Mouse (Mus musculus) lung, postnatal 0 days (tissue): ENCODE results near the gene Med1. TPM values are rescaled to one million over a fixed set of nuclear protein-coding genes. Genes with fewer than 3 reads are reported as not detected.

Source experiments
- ATAC-seq: fragments of 200-750 bp; cut with Nextera tagmentation; 2 replicates; pipeline ENCODE4 v1.8.0; 2017; ENCODE audit warnings: moderate library complexity
- DNase-seq: peaks from one replicate; pipeline ENCODE4 v3.0.0-alpha.2; 2016; ENCODE audit warnings: low spot score
- H3K27ac ChIP-seq: fragments of 300-500 bp; sonication (generic); 2 replicates; pipeline ENCODE4 v1.5.1; 2014; ENCODE audit warnings: antibody characterized with exemption, mild to moderate bottlenecking, low read length, mixed read lengths
- H3K27me3 ChIP-seq: fragments of 300-500 bp; sonication (generic); replicated peaks from 2 replicates; pipeline ENCODE4 v1.6.1; 2014; ENCODE audit warnings: low read length, mixed read lengths; ENCODE audit not compliant: insufficient read depth
- H3K36me3 ChIP-seq: fragments of 300-500 bp; sonication (generic); 2 replicates; pipeline ENCODE4 v1.6.1; 2014; ENCODE audit warnings: low read length, mixed read lengths; ENCODE audit not compliant: insufficient read depth
- H3K4me1 ChIP-seq: fragments of 300-500 bp; sonication (generic); 2 replicates; pipeline ENCODE4 v1.6.1; 2014; ENCODE audit warnings: antibody characterized with exemption, low read depth, low read length, mixed read lengths; ENCODE audit not compliant: insufficient read depth
- H3K4me2 ChIP-seq: fragments of 300-500 bp; sonication (generic); replicated peaks from 2 replicates; pipeline ENCODE4 v1.6.1; 2014; ENCODE audit warnings: low read depth, mild to moderate bottlenecking, low read length, moderate library complexity, mixed read lengths
- H3K4me3 ChIP-seq: fragments of 300-500 bp; sonication (generic); 2 replicates; pipeline ENCODE4 v1.5.1; 2014; ENCODE audit warnings: low read depth, low read length
- H3K9ac ChIP-seq: fragments of 300-500 bp; sonication (generic); replicated peaks from 2 replicates; pipeline ENCODE4 v1.6.1; 2014; ENCODE audit warnings: low read depth, mild to moderate bottlenecking
- H3K9me3 ChIP-seq: fragments of 300-500 bp; sonication (generic); 2 replicates; pipeline ENCODE4 v1.6.1; 2016; ENCODE audit warnings: low read length, mixed read lengths
- CTCF ChIP-seq: IDR thresholded peaks from 2 replicates; pipeline ENCODE4 v1.5.1; 2016; ENCODE audit warnings: antibody characterized with exemption, mild to moderate bottlenecking
- EP300 ChIP-seq: IDR thresholded peaks from 2 replicates; pipeline ENCODE4 v1.6.1; 2016; ENCODE audit warnings: antibody characterized with exemption, mild to moderate bottlenecking, control low read depth
- WGBS: fragments of 180-500 bp; shearing (Covaris S2); extraction: QIAGEN DNeasy Blood & Tissue Kit; methylation state at CpG from one replicate; pipeline ENCODE4 v1.1.7; 2014; 5-methylcytosine and 5-hydroxymethylcytosine counted together
- microRNA-seq: library from miRNA; unstranded; fragments of <30 nt; microRNA quantifications from one replicate; pipeline ENCODE4, GENCODE M21; 2016
- polyA plus RNA-seq: library from polyadenylated mRNA; unstranded; fragments of >200 nt; fragmentation: Nextera tagmentation; extraction: Ambion mirVana; gene quantifications from 2 replicates; pipeline ENCODE4 v1.2.1, GENCODE M21; 2015

Med1 gene
- polyA plus RNA-seq, 1 experiment from 2014 or later = 32.2 TPM

DNA sequence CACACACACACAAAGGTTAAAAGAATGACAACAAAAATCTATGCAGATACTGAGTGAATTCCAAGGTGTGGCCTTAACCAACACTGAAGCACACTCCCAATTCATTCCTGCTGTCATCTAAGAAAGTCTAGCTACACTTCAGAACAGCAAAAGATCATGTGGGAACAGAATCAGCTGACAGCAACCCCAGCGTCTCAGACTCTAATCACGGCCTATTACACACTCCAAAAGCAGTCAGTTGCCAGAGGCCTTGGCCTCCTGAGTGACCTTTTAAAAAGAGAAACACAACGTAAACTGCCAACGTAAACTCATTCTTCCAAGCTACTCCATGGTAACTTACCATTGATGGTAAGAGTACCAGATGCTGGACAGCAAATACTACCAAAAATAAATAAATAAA, 58.1 kb downstream of the Med1 start:
- ATAC-seq = peak; percentile 38; the same call in 1 of the 2 replicates
- Histone ChIP-seq H3K4me2 (no peak overlapping the region), H3K9ac (no peak overlapping the region), H3K4me1 (no peaks in the 10 kb centered on the region), H3K36me3 (no peaks in the 10 kb centered on the region), H3K27ac (no peak overlapping the region), H3K27me3 (no peaks in the 10 kb centered on the region), H3K9me3 (no peaks in the 10 kb centered on the region), H3K4me3 (no peak overlapping the region)
- WGBS = 52% methylated on average over 4 of the region's 4 CpGs
- TF ChIP-seq CTCF (no peak), EP300 (no peak)
- DNase-seq = peak; percentile 24

DNA sequence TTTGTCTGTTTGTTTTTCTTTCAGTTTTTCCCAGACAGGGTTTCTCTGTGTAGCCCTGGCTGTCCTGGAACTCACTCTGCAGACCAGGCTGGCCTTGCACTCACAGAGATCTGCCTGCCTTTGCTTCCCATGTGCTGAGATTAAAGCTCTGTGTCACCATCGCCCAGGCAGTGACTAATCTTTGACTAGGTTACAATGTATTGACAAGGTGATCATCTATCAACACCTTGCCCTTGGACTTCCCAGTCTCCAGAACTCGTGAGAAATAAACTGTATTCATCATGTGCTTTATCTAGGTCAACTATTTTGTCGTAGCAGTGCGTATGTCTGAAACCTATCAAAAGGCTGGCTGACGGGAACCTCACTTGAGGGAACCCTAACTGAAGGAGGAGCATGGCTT, 69.7 kb downstream of the Med1 start:
- H3K4me1 ChIP-seq = no peaks in the 10 kb centered on the region
- H3K9ac ChIP-seq = no peak overlapping the region
- no peaks in the 10 kb centered on the region for H3K27me3 ChIP-seq
- no peak overlapping the region for H3K4me2 ChIP-seq
- H3K9me3 ChIP-seq = no peaks in the 10 kb centered on the region
- ATAC-seq (no peak), DNase-seq (no peak)
- H3K4me3 ChIP-seq = no peak overlapping the region
- H3K36me3 ChIP-seq = peaks cover 11% of the 10 kb centered on the region; the same call in 1 of the 2 replicates
- H3K27ac ChIP-seq = no peak overlapping the region
- TF ChIP-seq EP300 (no peak), CTCF (no peak)
- 83% methylated on average over 5 of the region's 5 CpGs for WGBS

DNA sequence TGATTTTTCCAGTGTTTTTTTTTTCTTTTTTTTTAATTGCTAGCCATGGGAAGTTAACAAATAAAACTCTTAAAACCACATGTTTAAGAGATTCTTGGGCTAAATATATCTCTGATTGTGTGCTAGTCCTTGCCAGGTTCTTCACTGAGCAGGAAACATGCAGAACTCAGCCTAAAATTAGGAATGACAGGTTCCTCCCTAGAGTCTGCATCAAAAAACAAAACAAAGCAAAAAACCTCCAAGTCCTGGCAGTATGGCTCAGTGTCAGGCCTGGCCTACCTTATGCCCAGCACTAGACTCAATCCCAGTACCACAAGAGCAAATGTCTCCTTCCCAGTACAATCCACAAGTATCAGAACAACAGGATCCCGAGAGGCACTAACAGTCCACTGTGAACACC, 78.7 kb downstream of the Med1 start:
- Histone ChIP-seq H3K4me2 (no peak overlapping the region), H3K27me3 (no peaks in the 10 kb centered on the region), H3K4me3 (no peak overlapping the region), H3K9ac (no peak overlapping the region), H3K9me3 (no peaks in the 10 kb centered on the region), H3K4me1 (no peaks in the 10 kb centered on the region), H3K27ac (no peak overlapping the region), H3K36me3 (peaks cover 19% of the 10 kb centered on the region; the same call in 1 of the 2 replicates)
- ATAC-seq (no peak), DNase-seq (no peak)
- WGBS = 85% methylated on average over 1 of the region's 1 CpGs
- TF ChIP-seq CTCF (no peak), EP300 (no peak)

DNA sequence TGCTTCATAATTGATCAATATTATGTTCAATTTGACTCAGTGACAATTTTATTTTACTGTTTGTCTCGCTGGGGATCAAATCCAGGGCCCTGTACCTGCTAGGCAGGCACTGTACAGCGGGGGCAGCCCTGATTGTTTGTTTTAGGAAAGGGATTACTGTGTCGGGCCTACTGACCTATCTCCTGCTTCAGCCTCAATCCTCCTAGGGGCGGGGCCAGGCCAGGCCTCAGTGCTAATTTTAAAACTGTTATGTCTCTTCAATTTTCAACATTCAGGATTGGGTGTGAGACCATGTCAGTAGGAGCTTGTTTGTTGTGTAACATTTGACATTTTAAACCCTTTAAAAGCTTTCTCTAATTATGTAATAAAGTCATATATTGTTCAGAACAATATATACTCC, 79.6 kb downstream of the Med1 start:
- Histone ChIP-seq H3K27ac (no peak overlapping the region), H3K27me3 (no peaks in the 10 kb centered on the region), H3K9me3 (no peaks in the 10 kb centered on the region), H3K4me1 (no peaks in the 10 kb centered on the region), H3K9ac (no peak overlapping the region), H3K36me3 (peaks cover 22% of the 10 kb centered on the region; the same call in 1 of the 2 replicates), H3K4me2 (no peak overlapping the region), H3K4me3 (no peak overlapping the region)
- DNase-seq = no peak
- WGBS = 62% methylated on average over 4 of the region's 4 CpGs
- ATAC-seq = no peak
- TF ChIP-seq CTCF = no peak

DNA sequence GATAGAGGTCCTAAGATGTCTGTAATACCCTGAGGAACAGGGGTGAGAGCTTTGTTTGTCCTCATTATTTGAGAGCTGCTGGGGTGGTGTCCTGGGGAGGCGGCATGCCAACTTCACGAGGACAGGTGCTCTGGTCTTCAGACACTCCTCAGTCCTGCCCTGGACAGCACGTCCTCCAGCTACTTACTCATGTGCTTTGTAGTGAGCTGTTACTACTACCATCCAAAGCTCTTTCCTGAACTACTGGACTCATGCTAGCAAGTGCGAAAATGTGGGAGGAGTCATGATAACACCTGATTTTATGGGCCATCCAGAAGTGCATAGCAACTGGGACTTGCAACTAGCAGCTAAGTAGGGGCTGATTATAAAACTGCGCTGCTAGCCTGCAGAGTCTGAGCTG, 83.4 kb downstream of the Med1 start:
- H3K4me2 ChIP-seq = no peak overlapping the region
- TF ChIP-seq EP300 = no peak
- TF ChIP-seq CTCF = no peak
- H3K9ac ChIP-seq = no peak overlapping the region
- H3K9me3 ChIP-seq = no peaks in the 10 kb centered on the region
- no peaks in the 10 kb centered on the region for H3K27me3 ChIP-seq
- 84% methylated on average over 5 of the region's 5 CpGs for WGBS
- ATAC-seq = no peak
- no peak overlapping the region for H3K4me3 ChIP-seq
- peaks cover 40% of the 10 kb centered on the region; the same call in 1 of the 2 replicates for H3K36me3 ChIP-seq
- no peaks in the 10 kb centered on the region for H3K4me1 ChIP-seq
- DNase-seq = no peak
- no peak overlapping the region for H3K27ac ChIP-seq

Small RNA genes lying within 50 kb of the gene (microRNA-seq; reads per million reads assigned to microRNA genes)
- not detected for gene Gm27399

Other genes with a start within 250 kb of the Med1 start
- 1.7 TPM in 2 replicates for gene Plxdc1, start 206.8 kb downstream of the Med1 start, polyA plus RNA-seq
- 4.6 and 6.5 TPM in 2 replicates for gene Arl5c, start 197.1 kb downstream of the Med1 start, polyA plus RNA-seq
- 3.5 and 4.0 TPM in 2 replicates for gene Cacnb1, start 170.3 kb downstream of the Med1 start, polyA plus RNA-seq
- 750 and 817 TPM in 2 replicates for gene Rpl19, start 166.6 kb downstream of the Med1 start, polyA plus RNA-seq
- 0.10 and 0.11 TPM in 2 replicates for gene Stac2, start 139.8 kb downstream of the Med1 start, polyA plus RNA-seq
- 12.8 and 13.0 TPM in 2 replicates for gene Fbxl20, start 42.9 kb downstream of the Med1 start, polyA plus RNA-seq
- 6.7 and 8.3 TPM in 2 replicates for gene Cdk12, start 9.8 kb upstream of the Med1 start, polyA plus RNA-seq
- not detected in 2 replicates for gene Neurod2, start 136.4 kb upstream of the Med1 start, polyA plus RNA-seq
- 11.8 and 18.6 TPM in 2 replicates for gene Ppp1r1b, start 155.1 kb upstream of the Med1 start, polyA plus RNA-seq
- gene Stard3, start 165.1 kb upstream of the Med1 start, polyA plus RNA-seq = 69.9 and 73.1 TPM in 2 replicates
- 5.8 and 6.4 TPM in 2 replicates for gene Tcap, start 190.5 kb upstream of the Med1 start, polyA plus RNA-seq
- 0.12 TPM in 1 of 2 replicates, not detected in the other for gene Pnmt, start 193.2 kb upstream of the Med1 start, polyA plus RNA-seq
- gene Pgap3, start 207.2 kb upstream of the Med1 start, polyA plus RNA-seq = 8.0 and 8.6 TPM in 2 replicates
- gene Erbb2, start 219.2 kb upstream of the Med1 start, polyA plus RNA-seq = 21.2 and 23.6 TPM in 2 replicates
- 86.1 and 96.0 TPM in 2 replicates for gene Mien1, start 245.7 kb upstream of the Med1 start, polyA plus RNA-seq